Mouse (Mus musculus) MEL (cell line): ENCODE measurements around the gene Pycr2.

ENCODE experiments used
- EP300 ChIP-seq, 2 experiments: IDR thresholded peaks; 2 replicates each; pipeline ENCODE4 v1.6.1; 2011; ENCODE audit warnings: improper control_type of control experiment in 2 of 2, low read length in 2 of 2, low read depth in 1 of 2, mild to moderate bottlenecking in 1 of 2
- NRF1 ChIP-seq: IDR thresholded peaks from 2 replicates; pipeline ENCODE4 v1.6.1; 2014; ENCODE audit warnings: low read depth, mild to moderate bottlenecking, inconsistent platforms, low read length, improper control_type of control experiment, moderate library complexity; ENCODE audit not compliant: poor library complexity, insufficient read depth, severe bottlenecking

- TF ChIP-seq EP300 (IDR thresholded peaks at IDR 0.05; ENCODE audit: low read depth in 1 of 2, low read length in 2 of 2), result no peak
- TF ChIP-seq NRF1, result no peak
Measured at GRCm38 (mm10) chr1:180945001-180945980, 41.2 kb downstream of the Pycr2 start.
